Mouse (Mus musculus) liver, embryonic 14.5 days (tissue): ENCODE results near the gene Tiam2.

Source experiments
- CTCF ChIP-seq: IDR thresholded peaks from 2 replicates; pipeline ENCODE4 v1.5.1; 2016; ENCODE audit warnings: antibody characterized with exemption, low read depth, control low read depth
- EP300 ChIP-seq: IDR thresholded peaks from 2 replicates; pipeline ENCODE4 v1.6.1; 2016; ENCODE audit warnings: antibody characterized with exemption, low read depth

GRCm38 (mm10) chr17:3496080-3496479 is 169.7 kb downstream of the Tiam2 start:
- TF ChIP-seq EP300: no peak
- TF ChIP-seq CTCF: no peak
